Mouse (Mus musculus): ENCODE results near the gene Rgs3.
"Not testable (repeated sequence)": the region's sequence is repeated elsewhere in the genome, so short reads cannot be mapped to it uniquely, and the experiment has no call there.

Gene Rgs3

GRCm38 (mm10) chr4:62557436-62557835, 2.2 kb upstream of the Rgs3 start:
- DNase-seq: no peak

GRCm38 (mm10) chr4:62560963-62561629, 1.4 kb downstream of the Rgs3 start:
- peak; percentile 90 for DNase-seq

GRCm38 (mm10) chr4:62561630-62562001, 2.0 kb downstream of the Rgs3 start:
- no peak for DNase-seq

GRCm38 (mm10) chr4:62562006-62562405, 2.4 kb downstream of the Rgs3 start:
- DNase-seq: no peak

GRCm38 (mm10) chr4:62566530-62566929, 6.9 kb downstream of the Rgs3 start:
- DNase-seq: no peak

- no peak for DNase-seq
These were observed 8.0 kb downstream of the Rgs3 start for GRCm38 (mm10) chr4:62567696-62568095.

- DNase-seq: no peak
These were observed 8.7 kb downstream of the Rgs3 start for GRCm38 (mm10) chr4:62568359-62568758.

GRCm38 (mm10) chr4:62569603-62570002, 10.0 kb downstream of the Rgs3 start:
- no peak for DNase-seq

GRCm38 (mm10) chr4:62570029-62570428, 10.4 kb downstream of the Rgs3 start:
- no peak for DNase-seq

GRCm38 (mm10) chr4:62582365-62583264, 23.0 kb downstream of the Rgs3 start:
- DNase-seq: peak; percentile 95

GRCm38 (mm10) chr4:62583265-62584092, 23.8 kb downstream of the Rgs3 start:
- peak; percentile 96 for DNase-seq

- no peak for DNase-seq
These were observed 27.4 kb downstream of the Rgs3 start for GRCm38 (mm10) chr4:62587067-62587466.

- no peak for DNase-seq
These were observed 31.2 kb downstream of the Rgs3 start for GRCm38 (mm10) chr4:62590878-62591277.

GRCm38 (mm10) chr4:62591326-62591725, 31.7 kb downstream of the Rgs3 start:
- DNase-seq: peak; percentile 53

GRCm38 (mm10) chr4:62593546-62594240, 34.0 kb downstream of the Rgs3 start:
- not testable (repeated sequence) for DNase-seq

GRCm38 (mm10) chr4:62594442-62594841, 34.8 kb downstream of the Rgs3 start:
- no peak for DNase-seq

GRCm38 (mm10) chr4:62596051-62596450, 36.4 kb downstream of the Rgs3 start:
- DNase-seq: no peak

GRCm38 (mm10) chr4:62600549-62600948, 40.9 kb downstream of the Rgs3 start:
- DNase-seq: no peak

GRCm38 (mm10) chr4:62603607-62604006, 44.0 kb downstream of the Rgs3 start:
- no peak for DNase-seq

GRCm38 (mm10) chr4:62604094-62604493, 44.4 kb downstream of the Rgs3 start:
- DNase-seq: no peak

GRCm38 (mm10) chr4:62605856-62606541, 46.4 kb downstream of the Rgs3 start:
- no peak for DNase-seq

GRCm38 (mm10) chr4:62606542-62606882, 46.9 kb downstream of the Rgs3 start:
- DNase-seq: peak; percentile 32

All from retina, postnatal 1 day (tissue).